Mouse (Mus musculus): Measurements from ENCODE around the gene Arsb.
"Not testable (repeated sequence)": the region's sequence is repeated elsewhere in the genome, so short reads cannot be mapped to it uniquely, and the experiment has no call there.

The Arsb gene

GRCm38 (mm10) chr13:93787647-93788046 is 16.2 kb downstream of the Arsb start:
- no peak for DNase-seq (ENCODE audit: low spot score)

- no peak for DNase-seq (ENCODE audit: low spot score)
Measured at GRCm38 (mm10) chr13:93792945-93793642, 21.7 kb downstream of the Arsb start.

GRCm38 (mm10) chr13:93793643-93794182 is 22.3 kb downstream of the Arsb start:
- no peak for DNase-seq (ENCODE audit: low spot score)

GRCm38 (mm10) chr13:93797011-93797600 is 25.7 kb downstream of the Arsb start:
- no peak for DNase-seq (ENCODE audit: low spot score)

GRCm38 (mm10) chr13:93810311-93810710 is 38.9 kb downstream of the Arsb start:
- not testable (repeated sequence) for DNase-seq (ENCODE audit: low spot score)

GRCm38 (mm10) chr13:93814081-93814480 is 42.7 kb downstream of the Arsb start:
- no peak for DNase-seq (ENCODE audit: low spot score)

GRCm38 (mm10) chr13:93814676-93815075 is 43.2 kb downstream of the Arsb start:
- DNase-seq (ENCODE audit: low spot score), result no peak

GRCm38 (mm10) chr13:93815128-93815527 is 43.7 kb downstream of the Arsb start:
- no peak for DNase-seq (ENCODE audit: low spot score)

- DNase-seq (ENCODE audit: low spot score), result no peak
Measured at GRCm38 (mm10) chr13:93816127-93816526, 44.7 kb downstream of the Arsb start.

- DNase-seq (ENCODE audit: low spot score), result no peak
Measured at GRCm38 (mm10) chr13:93816688-93817331, 45.4 kb downstream of the Arsb start.

GRCm38 (mm10) chr13:93820173-93820572 is 48.7 kb downstream of the Arsb start:
- no peak for DNase-seq (ENCODE audit: low spot score)

GRCm38 (mm10) chr13:93822001-93822400 is 50.6 kb downstream of the Arsb start:
- no peak for DNase-seq (ENCODE audit: low spot score)

GRCm38 (mm10) chr13:93825792-93826558 is 54.5 kb downstream of the Arsb start:
- DNase-seq (ENCODE audit: low spot score), result no peak

GRCm38 (mm10) chr13:93827745-93828144 is 56.3 kb downstream of the Arsb start:
- no peak for DNase-seq (ENCODE audit: low spot score)

GRCm38 (mm10) chr13:93829565-93830293 is 58.3 kb downstream of the Arsb start:
- DNase-seq (ENCODE audit: low spot score), result no peak

- DNase-seq (ENCODE audit: low spot score), result no peak
Measured at GRCm38 (mm10) chr13:93830294-93830645, 58.8 kb downstream of the Arsb start.

GRCm38 (mm10) chr13:93837481-93838225 is 66.2 kb downstream of the Arsb start:
- no peak for DNase-seq (ENCODE audit: low spot score)

GRCm38 (mm10) chr13:93838431-93839136 is 67.2 kb downstream of the Arsb start:
- DNase-seq (ENCODE audit: low spot score), result no peak

GRCm38 (mm10) chr13:93839137-93839630 is 67.8 kb downstream of the Arsb start:
- no peak for DNase-seq (ENCODE audit: low spot score)

- no peak for DNase-seq (ENCODE audit: low spot score)
Measured at GRCm38 (mm10) chr13:93839721-93840120, 68.3 kb downstream of the Arsb start.
